Mouse (Mus musculus): ENCODE measurements around the gene Pdia5. TPM values are rescaled to one million over a fixed set of nuclear protein-coding genes. Genes with fewer than 3 reads are reported as not detected.

Pdia5 gene
- polyA plus RNA-seq, 1 experiment from 2014 or later: 42.2 TPM

DNA sequence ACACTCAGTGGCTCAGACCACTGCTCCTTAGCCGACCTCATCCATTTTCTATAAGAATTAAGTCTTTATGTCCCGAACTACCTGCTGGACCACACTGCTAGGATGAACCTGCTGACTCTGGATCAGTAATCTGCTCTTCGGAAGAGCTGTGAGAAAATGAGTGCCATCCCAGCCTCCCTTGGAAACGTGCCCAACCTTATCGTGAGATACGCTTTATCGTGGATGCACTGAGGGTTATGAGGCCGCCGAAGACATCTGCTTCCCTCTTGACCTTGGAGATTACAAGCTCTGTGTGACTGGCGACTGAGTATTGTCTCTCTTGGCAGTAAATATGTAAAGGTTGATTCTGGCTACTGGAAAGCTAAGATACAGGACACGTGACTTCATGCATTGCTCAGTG, 11.8 kb upstream of the Pdia5 start:
- no peak for ATAC-seq (replicated peaks; ENCODE audit: low FRiP score, low read depth)
- no peaks in the 10 kb centered on the region for H3K27me3 ChIP-seq (ENCODE audit: insufficient read depth, low read length)
- 82% methylated on average over 11 of the region's 11 CpGs for WGBS

GRCm38 (mm10) chr16:35501106-35501760, 10.6 kb upstream of the Pdia5 start:
- Histone ChIP-seq H3K9me3 (replicated peaks; ENCODE audit: low read length) (no peaks in the 10 kb centered on the region), H3K4me2 (ENCODE audit: low read length) (no peak overlapping the region), H3K9ac (ENCODE audit: low read depth, low read length) (no peak overlapping the region), H3K27ac (no peak overlapping the region), H3K4me1 (replicated peaks; ENCODE audit: insufficient read depth, low read length) (no peaks in the 10 kb centered on the region), H3K4me3 (replicated peaks; ENCODE audit: low read depth, low read length) (no peak overlapping the region), H3K27me3 (ENCODE audit: insufficient read depth, low read length) (no peaks in the 10 kb centered on the region), H3K36me3 (ENCODE audit: insufficient read depth, low read length) (no peaks in the 10 kb centered on the region)
- ATAC-seq (replicated peaks; ENCODE audit: low FRiP score, low read depth) (no peak), DNase-seq (ENCODE audit: low spot score) (no peak)
- WGBS: 76% methylated on average over 4 of the region's 4 CpGs
- no peak for TF ChIP-seq CTCF (IDR thresholded peaks at IDR 0.05; ENCODE audit: low read depth)

More for the DNA sequence above, 11.8 kb upstream of the Pdia5 start:
- H3K4me1 ChIP-seq (replicated peaks; ENCODE audit: insufficient read depth, low read length): no peaks in the 10 kb centered on the region
- H3K9ac ChIP-seq (ENCODE audit: low read depth, low read length): no peak overlapping the region
- H3K36me3 ChIP-seq (ENCODE audit: insufficient read depth, low read length): no peaks in the 10 kb centered on the region
- no peak overlapping the region for H3K4me3 ChIP-seq (replicated peaks; ENCODE audit: low read depth, low read length)
- no peak for TF ChIP-seq CTCF (IDR thresholded peaks at IDR 0.05; ENCODE audit: low read depth)
- no peak for DNase-seq (ENCODE audit: low spot score)
- no peak overlapping the region for H3K27ac ChIP-seq
- no peaks in the 10 kb centered on the region for H3K9me3 ChIP-seq (replicated peaks; ENCODE audit: low read length)
- no peak overlapping the region for H3K4me2 ChIP-seq (ENCODE audit: low read length)

DNA sequence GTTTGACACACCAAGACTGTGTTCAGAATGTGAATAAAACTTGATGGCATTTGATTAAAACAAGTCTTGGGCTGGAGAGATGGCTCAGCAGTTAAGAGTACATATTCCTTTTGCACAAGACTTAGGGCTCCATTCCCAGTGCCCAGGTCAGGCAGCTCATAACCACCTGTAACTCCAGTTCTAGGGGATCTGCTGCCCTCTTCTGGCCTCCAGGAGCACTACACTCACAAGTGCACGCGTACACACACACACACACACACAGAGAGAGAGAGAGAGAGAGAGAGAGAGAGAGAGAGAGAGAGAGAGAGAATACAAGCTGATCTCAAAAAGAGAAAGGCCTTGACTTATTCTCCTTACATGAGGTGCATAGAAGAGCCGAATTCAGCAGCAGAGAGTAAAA, 9.7 kb upstream of the Pdia5 start:
- H3K4me1 ChIP-seq (replicated peaks; ENCODE audit: insufficient read depth, low read length): no peaks in the 10 kb centered on the region
- H3K4me2 ChIP-seq (ENCODE audit: low read length): no peak overlapping the region
- TF ChIP-seq CTCF (IDR thresholded peaks at IDR 0.05; ENCODE audit: low read depth): 0 out of 2 replicates have a peak, but pooled peaks have one; percentile 4
- ATAC-seq (replicated peaks; ENCODE audit: low FRiP score, low read depth): no peak
- no peaks in the 10 kb centered on the region for H3K9me3 ChIP-seq (replicated peaks; ENCODE audit: low read length)
- H3K9ac ChIP-seq (ENCODE audit: low read depth, low read length): no peak overlapping the region
- H3K27me3 ChIP-seq (ENCODE audit: insufficient read depth, low read length): no peaks in the 10 kb centered on the region
- H3K27ac ChIP-seq: no peak overlapping the region
- 96% methylated on average over 3 of the region's 3 CpGs for WGBS
- DNase-seq (ENCODE audit: low spot score): no peak
- no peak overlapping the region for H3K4me3 ChIP-seq (replicated peaks; ENCODE audit: low read depth, low read length)
- H3K36me3 ChIP-seq (ENCODE audit: insufficient read depth, low read length): no peaks in the 10 kb centered on the region

DNA sequence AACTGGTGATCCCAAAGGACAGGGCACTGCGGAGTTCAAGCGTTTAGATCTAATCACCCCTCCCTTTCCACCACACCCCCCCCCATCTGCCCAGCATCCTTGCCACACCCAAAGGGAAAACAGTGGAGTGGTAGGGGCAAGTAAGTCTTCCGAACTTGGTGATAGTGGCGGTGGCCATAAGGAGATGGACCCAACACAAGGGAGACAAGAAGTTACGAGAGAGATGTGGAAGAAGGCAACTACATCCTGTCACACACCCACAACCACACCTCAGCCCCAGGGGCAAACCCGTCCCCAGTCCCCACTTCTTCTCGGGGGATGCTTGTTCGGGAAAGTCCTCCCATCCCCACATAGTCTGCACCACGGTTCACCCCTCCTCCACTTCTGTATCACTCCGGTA, 880 bp downstream of the Pdia5 start:
- H3K9ac ChIP-seq (ENCODE audit: low read depth, low read length): peak overlapping the region; percentile 62; the same call in 1 of the 2 replicates
- no peaks in the 10 kb centered on the region for H3K36me3 ChIP-seq (ENCODE audit: insufficient read depth, low read length)
- no peak for TF ChIP-seq CTCF (IDR thresholded peaks at IDR 0.05; ENCODE audit: low read depth)
- H3K4me3 ChIP-seq (replicated peaks; ENCODE audit: low read depth, low read length): peak overlapping the region; percentile 77
- no peaks in the 10 kb centered on the region for H3K9me3 ChIP-seq (replicated peaks; ENCODE audit: low read length)
- H3K27ac ChIP-seq: no peak overlapping the region
- DNase-seq (ENCODE audit: low spot score) (peak; percentile 41), ATAC-seq (replicated peaks; ENCODE audit: low FRiP score, low read depth) (0 out of 2 replicates have a peak, but pooled peaks have one; percentile 5)
- H3K4me1 ChIP-seq (replicated peaks; ENCODE audit: insufficient read depth, low read length): 0 out of 2 replicates have a peak, but pooled peaks cover 4% of the 10 kb centered on the region
- H3K27me3 ChIP-seq (ENCODE audit: insufficient read depth, low read length): no peaks in the 10 kb centered on the region
- H3K4me2 ChIP-seq (ENCODE audit: low read length): peak overlapping the region; percentile 99
- 6% methylated on average over 10 of the region's 10 CpGs for WGBS

DNA sequence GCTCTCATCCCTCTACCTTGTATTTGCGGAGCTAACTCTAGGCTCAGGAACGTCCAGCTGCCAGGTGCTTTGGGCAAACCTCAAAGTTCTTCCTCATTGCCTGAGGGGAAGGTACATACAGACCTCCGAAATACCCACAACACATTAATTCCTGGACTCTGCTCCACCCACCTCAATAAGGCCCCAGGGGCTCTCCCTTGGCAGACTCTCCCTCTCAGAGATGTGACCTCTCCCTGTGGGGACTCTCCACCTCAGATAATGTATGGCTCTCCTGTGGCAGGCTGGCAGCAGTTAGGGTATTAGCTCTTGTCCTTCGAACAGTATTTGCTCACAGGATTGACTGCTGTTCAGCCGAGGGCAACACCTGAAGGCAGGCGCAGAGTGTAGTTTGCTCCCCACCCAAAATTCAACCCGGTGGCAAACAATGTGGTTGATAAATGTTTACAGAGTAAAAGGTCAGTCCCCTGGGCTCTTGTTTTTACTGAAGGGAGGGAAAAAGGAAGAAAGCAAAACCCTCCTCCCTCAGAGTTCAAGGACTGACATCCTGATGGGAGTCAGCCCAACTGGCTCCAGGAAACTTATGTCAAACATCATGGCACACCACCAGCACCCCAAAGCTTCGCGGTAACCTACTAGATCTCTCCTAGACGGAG, 1.5 kb downstream of the Pdia5 start:
- no peak overlapping the region for H3K27ac ChIP-seq
- H3K36me3 ChIP-seq (ENCODE audit: insufficient read depth, low read length): no peaks in the 10 kb centered on the region
- DNase-seq (ENCODE audit: low spot score): no peak
- peak overlapping the region; percentile 77; the same call in 1 of the 2 replicates for H3K4me3 ChIP-seq (replicated peaks; ENCODE audit: low read depth, low read length)
- no peak for ATAC-seq (replicated peaks; ENCODE audit: low FRiP score, low read depth)
- no peak overlapping the region for H3K9ac ChIP-seq (ENCODE audit: low read depth, low read length)
- 0 out of 2 replicates have a peak, but pooled peaks cover 4% of the 10 kb centered on the region for H3K4me1 ChIP-seq (replicated peaks; ENCODE audit: insufficient read depth, low read length)
- 36% methylated on average over 10 of the region's 10 CpGs for WGBS
- no peak for TF ChIP-seq CTCF (IDR thresholded peaks at IDR 0.05; ENCODE audit: low read depth)
- no peaks in the 10 kb centered on the region for H3K27me3 ChIP-seq (ENCODE audit: insufficient read depth, low read length)
- peak overlapping the region; percentile 99 for H3K4me2 ChIP-seq (ENCODE audit: low read length)
- no peaks in the 10 kb centered on the region for H3K9me3 ChIP-seq (replicated peaks; ENCODE audit: low read length)

GRCm38 (mm10) chr16:35487776-35488175, 2.9 kb downstream of the Pdia5 start:
- H3K4me1 ChIP-seq (replicated peaks; ENCODE audit: insufficient read depth, low read length): 0 out of 2 replicates have a peak, but pooled peaks cover 4% of the 10 kb centered on the region
- H3K27me3 ChIP-seq (ENCODE audit: insufficient read depth, low read length): no peaks in the 10 kb centered on the region
- H3K4me2 ChIP-seq (ENCODE audit: low read length): no peak overlapping the region
- ATAC-seq (replicated peaks; ENCODE audit: low FRiP score, low read depth) (no peak), DNase-seq (ENCODE audit: low spot score) (no peak)
- H3K9ac ChIP-seq (ENCODE audit: low read depth, low read length): no peak overlapping the region
- H3K9me3 ChIP-seq (replicated peaks; ENCODE audit: low read length): no peaks in the 10 kb centered on the region
- H3K27ac ChIP-seq: no peak overlapping the region
- no peaks in the 10 kb centered on the region for H3K36me3 ChIP-seq (ENCODE audit: insufficient read depth, low read length)
- WGBS: 89% methylated on average over 4 of the region's 4 CpGs
- TF ChIP-seq CTCF (IDR thresholded peaks at IDR 0.05; ENCODE audit: low read depth): no peak
- H3K4me3 ChIP-seq (replicated peaks; ENCODE audit: low read depth, low read length): no peak overlapping the region

All from kidney, postnatal 0 days (tissue).